Mouse (Mus musculus) lung, postnatal 0 days (tissue): ENCODE measurements around the gene Npas2. TPM values are rescaled to one million over a fixed set of nuclear protein-coding genes. Genes with fewer than 3 reads are reported as not detected.
A peak's percentile ranks its signal among the peaks of the same experiment; 100 is the strongest.

Experiments used
- ATAC-seq: fragments of 200-750 bp; cut with Nextera tagmentation; 2 replicates; pipeline ENCODE4 v1.8.0; 2017; ENCODE audit warnings: moderate library complexity
- DNase-seq: peaks from one replicate; pipeline ENCODE4 v3.0.0-alpha.2; 2016; ENCODE audit warnings: low spot score
- H3K27ac ChIP-seq: fragments of 300-500 bp; sonication (generic); 2 replicates; pipeline ENCODE4 v1.5.1; 2014; ENCODE audit warnings: antibody characterized with exemption, mild to moderate bottlenecking, low read length, mixed read lengths
- H3K27me3 ChIP-seq: fragments of 300-500 bp; sonication (generic); replicated peaks from 2 replicates; pipeline ENCODE4 v1.6.1; 2014; ENCODE audit warnings: low read length, mixed read lengths; ENCODE audit not compliant: insufficient read depth
- H3K36me3 ChIP-seq: fragments of 300-500 bp; sonication (generic); 2 replicates; pipeline ENCODE4 v1.6.1; 2014; ENCODE audit warnings: low read length, mixed read lengths; ENCODE audit not compliant: insufficient read depth
- H3K4me1 ChIP-seq: fragments of 300-500 bp; sonication (generic); 2 replicates; pipeline ENCODE4 v1.6.1; 2014; ENCODE audit warnings: antibody characterized with exemption, low read depth, low read length, mixed read lengths; ENCODE audit not compliant: insufficient read depth
- H3K4me2 ChIP-seq: fragments of 300-500 bp; sonication (generic); replicated peaks from 2 replicates; pipeline ENCODE4 v1.6.1; 2014; ENCODE audit warnings: low read depth, mild to moderate bottlenecking, low read length, moderate library complexity, mixed read lengths
- H3K4me3 ChIP-seq: fragments of 300-500 bp; sonication (generic); 2 replicates; pipeline ENCODE4 v1.5.1; 2014; ENCODE audit warnings: low read depth, low read length
- H3K9ac ChIP-seq: fragments of 300-500 bp; sonication (generic); replicated peaks from 2 replicates; pipeline ENCODE4 v1.6.1; 2014; ENCODE audit warnings: low read depth, mild to moderate bottlenecking
- H3K9me3 ChIP-seq: fragments of 300-500 bp; sonication (generic); 2 replicates; pipeline ENCODE4 v1.6.1; 2016; ENCODE audit warnings: low read length, mixed read lengths
- CTCF ChIP-seq: IDR thresholded peaks from 2 replicates; pipeline ENCODE4 v1.5.1; 2016; ENCODE audit warnings: antibody characterized with exemption, mild to moderate bottlenecking
- EP300 ChIP-seq: IDR thresholded peaks from 2 replicates; pipeline ENCODE4 v1.6.1; 2016; ENCODE audit warnings: antibody characterized with exemption, mild to moderate bottlenecking, control low read depth
- WGBS: fragments of 180-500 bp; shearing (Covaris S2); extraction: QIAGEN DNeasy Blood & Tissue Kit; methylation state at CpG from one replicate; pipeline ENCODE4 v1.1.7; 2014; 5-methylcytosine and 5-hydroxymethylcytosine counted together
- polyA plus RNA-seq: library from polyadenylated mRNA; unstranded; fragments of >200 nt; fragmentation: Nextera tagmentation; extraction: Ambion mirVana; gene quantifications from 2 replicates; pipeline ENCODE4 v1.2.1, GENCODE M21; 2015

Npas2 gene
- polyA plus RNA-seq, 1 experiment from 2014 or later = 2.2 TPM

GRCm38 (mm10) chr1:39340156-39340555 lies 146.6 kb downstream of the Npas2 start:
- WGBS = 32% methylated on average over 6 of the region's 6 CpGs
- H3K4me2 ChIP-seq = no peak overlapping the region
- no peak for DNase-seq
- H3K27ac ChIP-seq = no peak overlapping the region
- ATAC-seq = no peak
- no peak for TF ChIP-seq CTCF
- no peak overlapping the region for H3K9ac ChIP-seq
- H3K9me3 ChIP-seq = no peaks in the 10 kb centered on the region
- H3K4me1 ChIP-seq = no peaks in the 10 kb centered on the region
- no peak overlapping the region for H3K4me3 ChIP-seq
- no peaks in the 10 kb centered on the region for H3K27me3 ChIP-seq
- no peaks in the 10 kb centered on the region for H3K36me3 ChIP-seq

GRCm38 (mm10) chr1:39340647-39341046 lies 147.1 kb downstream of the Npas2 start:
- peak; percentile 76 for ATAC-seq

GRCm38 (mm10) chr1:39341807-39342206 lies 148.3 kb downstream of the Npas2 start:
- no peak overlapping the region for H3K9ac ChIP-seq
- H3K4me1 ChIP-seq = no peaks in the 10 kb centered on the region
- no peaks in the 10 kb centered on the region for H3K9me3 ChIP-seq
- H3K27ac ChIP-seq = no peak overlapping the region
- no peaks in the 10 kb centered on the region for H3K27me3 ChIP-seq
- TF ChIP-seq CTCF (no peak), EP300 (no peak)
- DNase-seq = no peak
- no peak overlapping the region for H3K4me2 ChIP-seq
- H3K4me3 ChIP-seq = no peak overlapping the region
- H3K36me3 ChIP-seq = no peaks in the 10 kb centered on the region
- WGBS = 65% methylated on average over 4 of the region's 4 CpGs
- no peak for ATAC-seq

More at GRCm38 (mm10) chr1:39340647-39341046, 147.1 kb downstream of the Npas2 start:
- Histone ChIP-seq H3K27ac (no peak overlapping the region), H3K4me3 (no peak overlapping the region), H3K36me3 (no peaks in the 10 kb centered on the region), H3K4me1 (no peaks in the 10 kb centered on the region), H3K9ac (no peak overlapping the region), H3K9me3 (no peaks in the 10 kb centered on the region), H3K27me3 (no peaks in the 10 kb centered on the region), H3K4me2 (no peak overlapping the region)
- peak; percentile 89 for DNase-seq
- WGBS = 9% methylated on average over 8 of the region's 8 CpGs
- TF ChIP-seq EP300 = no peak
- peak; percentile 84 for TF ChIP-seq CTCF

- Histone ChIP-seq H3K27ac (no peak overlapping the region), H3K9ac (no peak overlapping the region), H3K36me3 (no peaks in the 10 kb centered on the region), H3K4me1 (no peaks in the 10 kb centered on the region), H3K27me3 (no peaks in the 10 kb centered on the region), H3K4me2 (no peak overlapping the region), H3K4me3 (no peak overlapping the region), H3K9me3 (no peaks in the 10 kb centered on the region)
- no peak for DNase-seq
- no peak for ATAC-seq
- WGBS = 79% methylated on average over 5 of the region's 5 CpGs
- TF ChIP-seq EP300 = no peak
- TF ChIP-seq CTCF = no peak
Observed at GRCm38 (mm10) chr1:39343242-39343641, 149.7 kb downstream of the Npas2 start.

- no peaks in the 10 kb centered on the region for H3K27me3 ChIP-seq
- 50% methylated on average over 21 of the region's 21 CpGs for WGBS
- ATAC-seq = no peak
- no peak overlapping the region for H3K9ac ChIP-seq
- DNase-seq = no peak
- H3K36me3 ChIP-seq = no peaks in the 10 kb centered on the region
- H3K4me2 ChIP-seq = no peak overlapping the region
- TF ChIP-seq CTCF = peak; percentile 65
- no peak for TF ChIP-seq EP300
- H3K4me3 ChIP-seq = no peak overlapping the region
- no peak overlapping the region for H3K27ac ChIP-seq
- no peaks in the 10 kb centered on the region for H3K9me3 ChIP-seq
- no peaks in the 10 kb centered on the region for H3K4me1 ChIP-seq
Observed at GRCm38 (mm10) chr1:39344981-39345600, 151.6 kb downstream of the Npas2 start.

- H3K4me3 ChIP-seq = no peak overlapping the region
- peak; percentile 65 for DNase-seq
- WGBS = 76% methylated on average over 1 of the region's 1 CpGs
- peak; percentile 84 for ATAC-seq
- H3K4me1 ChIP-seq = no peaks in the 10 kb centered on the region
- H3K27me3 ChIP-seq = no peaks in the 10 kb centered on the region
- no peaks in the 10 kb centered on the region for H3K36me3 ChIP-seq
- no peak overlapping the region for H3K9ac ChIP-seq
- H3K4me2 ChIP-seq = no peak overlapping the region
- H3K9me3 ChIP-seq = no peaks in the 10 kb centered on the region
- H3K27ac ChIP-seq = no peak overlapping the region
- TF ChIP-seq CTCF (no peak), EP300 (peak; percentile 84)
Observed at GRCm38 (mm10) chr1:39349001-39349400, 155.5 kb downstream of the Npas2 start.

GRCm38 (mm10) chr1:39349427-39349826 lies 155.9 kb downstream of the Npas2 start:
- Histone ChIP-seq H3K27ac (no peak overlapping the region), H3K9ac (no peak overlapping the region), H3K4me1 (no peaks in the 10 kb centered on the region), H3K9me3 (no peaks in the 10 kb centered on the region), H3K4me2 (no peak overlapping the region), H3K36me3 (no peaks in the 10 kb centered on the region), H3K27me3 (no peaks in the 10 kb centered on the region), H3K4me3 (no peak overlapping the region)
- DNase-seq (no peak), ATAC-seq (peak; percentile 75)
- TF ChIP-seq CTCF (no peak), EP300 (peak; percentile 45; the same call in 1 of the 2 replicates)
- WGBS = 71% methylated on average over 7 of the region's 7 CpGs
